Mouse (Mus musculus): ENCODE results near the gene Kit. TPM values are rescaled to one million over a fixed set of nuclear protein-coding genes. Genes with fewer than 3 reads are reported as not detected.
A peak's percentile ranks its signal among the peaks of the same experiment; 100 is the strongest.

Gene Kit
- polyA plus RNA-seq, 1 experiment from 2014 or later = 9.3 TPM

DNA sequence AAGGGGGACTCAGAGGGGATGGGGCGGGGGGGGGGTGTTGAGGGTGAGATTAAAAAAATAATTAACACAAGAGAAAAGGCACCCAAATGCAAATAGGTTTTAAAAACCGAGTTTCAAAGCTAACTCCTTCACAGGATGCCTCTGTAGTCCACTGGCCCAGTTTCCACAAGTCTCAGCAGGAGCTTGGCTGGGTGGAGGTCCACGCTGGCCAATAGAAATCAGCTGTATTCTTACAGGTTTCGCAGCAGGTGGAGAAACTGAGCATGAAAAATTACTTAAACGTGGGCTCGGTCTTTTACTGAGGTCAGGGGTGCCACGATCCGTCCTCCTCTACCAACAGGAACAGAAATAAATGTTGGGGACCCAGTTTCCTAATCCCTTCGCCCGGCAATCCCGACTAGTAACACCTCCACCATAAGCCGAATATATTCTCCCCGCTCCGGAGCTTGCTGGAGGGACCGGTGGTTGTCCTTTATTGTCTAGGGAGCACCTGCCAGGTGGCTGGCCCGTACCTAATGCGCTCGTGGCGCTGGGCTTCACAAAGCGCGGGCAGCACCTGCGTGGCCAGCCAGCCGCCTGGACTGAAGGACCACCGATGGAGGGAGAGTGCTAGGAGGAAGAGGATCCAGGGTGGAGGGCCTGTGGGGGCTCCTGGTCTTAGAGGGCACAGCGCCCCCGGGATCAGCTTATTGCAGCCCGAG, 415 bp upstream of the Kit start:
- Histone ChIP-seq H3K9me3 (replicated peaks) (no peaks in the 10 kb centered on the region), H3K36me3 (no peaks in the 10 kb centered on the region), H3K4me3 (peak overlapping the region; percentile 75), H3K9ac (peak overlapping the region; percentile 67), H3K4me2 (peak overlapping the region; percentile 100), H3K27ac (no peak overlapping the region), H3K4me1 (replicated peaks) (peaks cover 25% of the 10 kb centered on the region), H3K27me3 (peaks cover 37% of the 10 kb centered on the region)
- ATAC-seq (replicated peaks; ENCODE audit: insufficient number of reproducible peaks, insufficient read depth, low FRiP score, low read depth) = no peak
- WGBS = 6% methylated on average over 27 of the region's 27 CpGs

DNA sequence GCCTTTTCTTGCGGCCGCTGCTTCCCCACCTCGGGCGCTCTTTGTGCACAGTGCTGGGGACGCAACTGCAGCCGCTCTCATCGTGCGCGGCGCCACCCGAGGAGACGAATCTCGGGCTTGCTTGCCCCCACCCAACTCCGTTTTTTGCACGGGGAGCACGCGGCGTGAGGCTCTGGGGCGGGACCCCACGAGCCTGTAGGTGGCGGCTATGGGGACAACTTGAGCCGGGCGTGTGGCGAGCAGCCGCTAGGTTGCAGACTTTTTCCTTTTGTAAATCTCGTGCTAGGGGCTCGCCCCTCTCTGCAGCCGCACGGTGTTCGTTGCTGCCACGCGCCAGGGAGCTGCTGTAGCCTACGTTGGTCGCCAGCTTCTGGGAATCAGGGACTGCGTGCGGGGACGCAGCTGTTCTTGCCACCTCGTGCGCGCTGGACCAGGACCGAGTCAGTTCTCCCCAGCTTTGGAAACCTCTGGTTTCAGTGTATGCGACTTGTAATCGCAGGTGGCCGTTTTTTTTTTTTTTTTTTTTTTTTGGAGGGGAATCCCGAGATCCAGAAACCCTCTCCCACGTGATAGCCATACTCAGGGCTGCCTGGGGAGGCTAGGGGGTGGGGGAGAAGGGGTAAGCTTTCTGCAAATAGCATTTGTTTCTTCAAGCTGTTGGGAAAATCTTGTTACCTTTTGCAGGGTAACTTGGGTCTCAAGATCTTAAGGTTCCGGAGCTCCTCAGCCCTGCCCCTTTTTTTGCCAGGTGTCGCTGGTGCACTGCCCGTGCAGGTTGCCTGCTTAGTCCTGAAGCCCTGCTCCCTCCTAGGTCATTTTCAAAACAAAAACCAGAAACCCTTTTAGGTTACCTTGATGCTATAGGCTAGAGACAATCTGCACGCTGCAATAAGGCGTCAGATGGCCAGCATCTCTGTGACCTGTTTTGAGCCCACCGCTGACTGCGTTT, 1.1 kb downstream of the Kit start:
- peak; percentile 63 for ATAC-seq (replicated peaks; ENCODE audit: insufficient number of reproducible peaks, insufficient read depth, low FRiP score, low read depth)
- Histone ChIP-seq H3K27ac (peak overlapping the region; percentile 53; the same call in 1 of the 2 replicates), H3K9ac (peak overlapping the region; percentile 67), H3K9me3 (replicated peaks) (no peaks in the 10 kb centered on the region), H3K4me1 (replicated peaks) (peaks cover 27% of the 10 kb centered on the region), H3K27me3 (peaks cover 40% of the 10 kb centered on the region), H3K4me2 (peak overlapping the region; percentile 100), H3K4me3 (peak overlapping the region; percentile 75), H3K36me3 (no peaks in the 10 kb centered on the region)
- 1% methylated on average over 53 of the region's 53 CpGs for WGBS

DNA sequence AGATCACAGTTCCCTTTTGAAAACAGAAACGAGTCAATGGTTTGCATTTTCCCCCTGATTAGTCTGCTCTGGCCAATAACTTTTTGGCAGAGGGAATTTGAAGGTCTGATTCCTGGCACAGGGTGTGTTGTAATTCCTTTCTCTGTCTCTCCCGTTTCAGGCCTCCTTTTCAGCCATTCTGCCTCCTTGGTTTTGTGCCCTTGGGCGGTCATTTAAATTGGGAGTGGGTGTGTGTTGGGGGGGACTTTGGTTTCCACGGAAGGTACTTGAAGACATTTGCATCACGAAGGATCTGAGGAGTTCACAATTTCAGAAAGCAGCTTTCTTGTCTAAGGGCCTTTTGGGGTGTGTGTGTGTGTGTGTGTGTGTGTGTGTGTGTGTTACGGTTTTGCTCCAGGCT, 2.0 kb downstream of the Kit start:
- Histone ChIP-seq H3K36me3 (no peaks in the 10 kb centered on the region), H3K9ac (0 out of 2 replicates have a peak overlapping the region, but pooled peaks have one; percentile 67), H3K9me3 (replicated peaks) (no peaks in the 10 kb centered on the region), H3K27me3 (peaks cover 40% of the 10 kb centered on the region), H3K4me1 (replicated peaks) (peaks cover 27% of the 10 kb centered on the region), H3K4me3 (peak overlapping the region; percentile 75), H3K27ac (no peak overlapping the region), H3K4me2 (peak overlapping the region; percentile 100)
- no peak for ATAC-seq (replicated peaks; ENCODE audit: insufficient number of reproducible peaks, insufficient read depth, low FRiP score, low read depth)
- 40% methylated on average over 6 of the region's 6 CpGs for WGBS

DNA sequence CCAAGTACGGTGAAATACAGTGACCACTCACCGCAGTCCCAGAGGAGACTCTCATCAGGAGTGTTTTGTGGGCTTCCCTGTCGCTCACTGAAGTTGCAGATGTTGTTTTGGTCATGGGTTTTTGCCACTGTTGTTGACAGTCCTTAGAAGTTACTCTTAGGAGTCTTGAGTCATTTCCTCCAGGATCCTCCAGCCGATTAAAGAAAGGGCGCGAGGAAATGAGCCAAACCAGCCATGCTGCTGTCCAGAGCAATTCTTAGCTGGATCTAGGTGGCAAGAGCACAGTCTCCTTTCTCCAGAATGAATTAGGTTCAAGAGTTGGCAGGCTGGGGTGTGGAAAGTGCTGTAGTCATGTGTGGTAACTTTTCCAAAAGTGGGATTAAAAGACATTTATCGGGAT, 3.4 kb downstream of the Kit start:
- H3K9ac ChIP-seq = no peak overlapping the region
- ATAC-seq (replicated peaks; ENCODE audit: insufficient number of reproducible peaks, insufficient read depth, low FRiP score, low read depth) = no peak
- peaks cover 27% of the 10 kb centered on the region for H3K4me1 ChIP-seq (replicated peaks)
- no peaks in the 10 kb centered on the region for H3K9me3 ChIP-seq (replicated peaks)
- peak overlapping the region; percentile 100; the same call in 1 of the 2 replicates for H3K4me2 ChIP-seq
- H3K4me3 ChIP-seq = no peak overlapping the region
- 58% methylated on average over 7 of the region's 7 CpGs for WGBS
- H3K27ac ChIP-seq = 0 out of 2 replicates have a peak overlapping the region, but pooled peaks have one; percentile 12
- peaks cover 40% of the 10 kb centered on the region for H3K27me3 ChIP-seq
- no peaks in the 10 kb centered on the region for H3K36me3 ChIP-seq

DNA sequence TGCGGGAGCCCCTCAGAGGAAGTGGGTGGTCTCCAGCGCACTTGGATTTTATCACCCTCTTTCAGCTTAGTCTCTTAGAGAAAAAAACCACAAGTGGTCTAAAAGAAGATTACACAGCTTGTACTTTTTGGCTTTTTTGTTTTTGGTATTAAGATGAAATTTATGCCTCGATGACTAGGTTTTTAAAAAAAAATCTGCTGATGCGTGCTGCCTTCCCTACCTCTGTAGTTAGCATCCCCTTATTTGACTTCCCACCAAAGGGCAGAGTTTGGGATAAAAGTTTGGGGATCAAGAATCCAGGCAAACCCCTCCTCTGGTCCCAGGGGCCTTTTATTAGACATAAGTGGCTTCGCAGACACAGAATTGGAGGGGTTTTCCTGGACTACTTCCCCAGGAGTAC, 4.5 kb downstream of the Kit start:
- WGBS = 73% methylated on average over 5 of the region's 5 CpGs
- Histone ChIP-seq H3K4me1 (replicated peaks) (peaks cover 25% of the 10 kb centered on the region), H3K4me3 (no peak overlapping the region), H3K9ac (no peak overlapping the region), H3K27me3 (peaks cover 33% of the 10 kb centered on the region), H3K9me3 (replicated peaks) (no peaks in the 10 kb centered on the region), H3K4me2 (no peak overlapping the region), H3K27ac (no peak overlapping the region), H3K36me3 (no peaks in the 10 kb centered on the region)
- ATAC-seq (replicated peaks; ENCODE audit: insufficient number of reproducible peaks, insufficient read depth, low FRiP score, low read depth) = no peak

DNA sequence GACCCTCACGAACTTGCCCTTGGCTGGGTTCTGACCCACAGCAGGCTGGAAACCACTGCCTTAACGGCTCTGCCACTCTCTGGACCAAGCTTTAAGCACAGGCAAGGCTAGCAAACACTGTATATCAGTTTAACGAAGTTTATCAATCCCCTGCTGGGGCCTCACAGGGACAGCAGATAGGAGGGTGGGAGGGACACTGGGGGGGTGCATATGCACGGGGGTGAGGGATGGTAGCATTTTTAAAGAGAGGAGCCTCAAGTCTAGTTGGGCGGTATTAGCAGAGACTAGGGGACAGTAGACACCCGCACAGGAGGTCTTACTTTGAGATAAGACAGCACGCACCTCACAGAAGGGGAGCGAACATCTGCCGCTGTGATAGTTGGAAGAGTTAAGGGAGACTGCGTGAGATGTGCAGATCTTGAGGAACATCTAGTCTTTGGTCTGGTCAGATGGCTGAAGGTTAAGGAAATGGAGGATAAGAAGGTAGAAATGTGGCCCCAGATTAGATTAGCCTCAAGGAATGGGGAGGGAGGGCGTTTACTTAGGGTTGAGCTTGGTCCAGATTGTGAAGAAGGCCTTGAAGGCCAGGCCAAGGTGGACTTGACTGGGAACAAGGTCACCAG, 5.0 kb downstream of the Kit start:
- peaks cover 21% of the 10 kb centered on the region for H3K4me1 ChIP-seq (replicated peaks)
- H3K4me2 ChIP-seq = no peak overlapping the region
- no peak overlapping the region for H3K9ac ChIP-seq
- no peaks in the 10 kb centered on the region for H3K36me3 ChIP-seq
- H3K9me3 ChIP-seq (replicated peaks) = no peaks in the 10 kb centered on the region
- H3K4me3 ChIP-seq = no peak overlapping the region
- no peak for ATAC-seq (replicated peaks; ENCODE audit: insufficient number of reproducible peaks, insufficient read depth, low FRiP score, low read depth)
- no peak overlapping the region for H3K27ac ChIP-seq
- H3K27me3 ChIP-seq = peaks cover 28% of the 10 kb centered on the region
- 43% methylated on average over 11 of the region's 11 CpGs for WGBS

DNA sequence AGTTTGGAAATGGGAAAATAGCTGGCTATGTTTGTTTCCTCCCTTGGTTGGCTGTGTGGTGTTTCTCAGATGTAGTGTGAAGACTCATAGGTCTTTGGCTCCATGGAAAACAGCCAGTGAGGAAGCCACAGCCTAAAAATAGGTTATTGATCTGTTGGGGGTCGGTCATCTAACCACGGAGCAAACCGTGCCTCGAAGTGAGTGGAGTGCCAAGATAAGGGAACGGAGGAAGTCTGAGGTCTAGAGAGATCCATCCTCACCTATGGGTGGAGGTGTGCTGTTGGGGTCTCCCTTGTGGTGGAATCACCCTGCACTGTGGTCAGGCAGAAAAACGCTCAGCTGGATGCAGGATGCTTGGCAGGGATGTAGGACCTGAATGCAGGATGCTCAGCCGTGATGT, 7.2 kb downstream of the Kit start:
- Histone ChIP-seq H3K9me3 (replicated peaks) (no peaks in the 10 kb centered on the region), H3K36me3 (no peaks in the 10 kb centered on the region), H3K4me2 (no peak overlapping the region), H3K9ac (no peak overlapping the region), H3K27me3 (peaks cover 20% of the 10 kb centered on the region), H3K27ac (no peak overlapping the region), H3K4me3 (no peak overlapping the region), H3K4me1 (replicated peaks) (peaks cover 6% of the 10 kb centered on the region; the same call in 1 of the 2 replicates)
- no peak for ATAC-seq (replicated peaks; ENCODE audit: insufficient number of reproducible peaks, insufficient read depth, low FRiP score, low read depth)
- 48% methylated on average over 7 of the region's 7 CpGs for WGBS

DNA sequence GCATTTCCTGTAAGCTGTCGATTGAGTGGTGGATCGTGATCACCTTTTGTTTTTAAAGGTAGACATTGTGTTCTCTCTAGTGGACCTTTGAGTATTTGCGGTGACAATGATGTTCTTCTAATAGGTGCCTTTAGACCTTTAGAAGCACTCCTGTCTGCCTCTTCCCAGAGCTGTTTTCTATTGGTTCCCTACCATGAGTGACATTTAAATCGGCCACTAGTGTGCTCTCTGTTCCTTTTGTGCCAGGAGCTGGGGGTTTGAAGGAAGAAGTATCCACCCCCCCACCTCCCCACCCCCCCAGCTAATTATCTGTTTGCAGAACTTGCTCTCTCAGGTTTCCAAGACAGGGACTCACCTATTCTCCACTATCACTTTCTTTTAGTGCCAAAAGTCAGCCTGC, 13.1 kb downstream of the Kit start:
- Histone ChIP-seq H3K36me3 (no peaks in the 10 kb centered on the region), H3K27ac (no peak overlapping the region), H3K9ac (no peak overlapping the region), H3K9me3 (replicated peaks) (no peaks in the 10 kb centered on the region), H3K4me2 (no peak overlapping the region), H3K4me1 (replicated peaks) (no peaks in the 10 kb centered on the region), H3K4me3 (no peak overlapping the region), H3K27me3 (no peaks in the 10 kb centered on the region)
- WGBS = 87% methylated on average over 4 of the region's 4 CpGs
- ATAC-seq (replicated peaks; ENCODE audit: insufficient number of reproducible peaks, insufficient read depth, low FRiP score, low read depth) = no peak

DNA sequence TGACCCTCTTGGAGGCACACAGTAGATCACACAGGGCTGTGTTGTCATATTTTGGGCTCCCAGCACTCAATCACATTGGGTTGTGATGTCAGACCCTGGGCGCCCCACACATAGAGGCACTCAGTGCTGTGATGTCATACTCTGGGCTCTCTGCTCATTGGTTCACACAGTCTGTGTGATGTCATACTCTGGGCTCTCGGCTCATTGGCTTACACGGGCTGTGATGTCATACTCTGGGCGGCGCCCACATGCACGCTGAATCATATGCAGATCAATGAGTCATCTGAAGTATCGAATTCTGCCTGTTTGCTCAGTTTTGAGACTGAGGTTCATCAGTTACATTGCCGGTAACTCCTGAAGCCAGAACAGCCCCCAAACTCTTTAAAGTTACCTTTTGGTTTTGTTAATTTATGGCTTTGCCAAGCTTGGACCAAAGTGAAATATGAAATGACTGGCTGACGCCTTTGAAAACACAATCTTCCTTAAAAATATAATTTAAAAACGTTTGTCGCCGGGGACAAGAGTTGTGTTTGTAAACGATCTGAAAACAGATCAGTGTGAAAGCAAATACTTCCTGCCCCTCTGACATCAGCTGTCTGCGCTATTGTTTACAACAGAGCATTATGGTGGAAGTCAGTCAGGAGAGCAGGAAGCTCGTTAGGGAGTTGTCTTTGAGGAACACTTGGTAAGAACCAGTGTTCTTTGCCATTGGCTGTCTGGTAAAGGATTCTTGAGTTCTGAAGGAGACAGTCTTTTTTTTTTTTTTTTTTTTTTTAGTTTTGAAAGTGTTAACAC, 15.0 kb downstream of the Kit start:
- no peak overlapping the region for H3K9ac ChIP-seq
- no peak overlapping the region for H3K4me2 ChIP-seq
- WGBS = 80% methylated on average over 15 of the region's 15 CpGs
- H3K4me3 ChIP-seq = no peak overlapping the region
- H3K4me1 ChIP-seq (replicated peaks) = no peaks in the 10 kb centered on the region
- no peaks in the 10 kb centered on the region for H3K27me3 ChIP-seq
- H3K36me3 ChIP-seq = no peaks in the 10 kb centered on the region
- no peak overlapping the region for H3K27ac ChIP-seq
- ATAC-seq (replicated peaks; ENCODE audit: insufficient number of reproducible peaks, insufficient read depth, low FRiP score, low read depth) = no peak
- H3K9me3 ChIP-seq (replicated peaks) = no peaks in the 10 kb centered on the region

DNA sequence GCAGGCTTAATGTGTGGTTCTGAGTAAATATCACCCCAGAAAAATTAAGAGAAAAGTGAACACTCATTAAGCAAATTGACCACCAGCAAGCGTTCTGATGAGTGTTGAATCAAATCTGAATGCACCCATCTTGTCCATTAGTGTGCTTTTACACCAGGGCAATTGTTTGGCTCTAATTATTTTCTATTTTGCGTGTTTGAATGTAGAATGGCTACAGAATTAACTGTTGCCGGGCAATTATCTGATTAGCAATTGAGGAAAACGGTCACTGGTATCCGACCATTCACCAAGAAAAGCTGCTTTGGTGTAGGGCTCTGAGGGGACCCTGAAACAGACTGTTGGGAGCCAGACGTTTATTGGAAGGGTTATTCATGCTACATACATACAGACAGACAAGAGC, 16.2 kb downstream of the Kit start:
- H3K9ac ChIP-seq = no peak overlapping the region
- no peaks in the 10 kb centered on the region for H3K27me3 ChIP-seq
- no peak overlapping the region for H3K27ac ChIP-seq
- H3K9me3 ChIP-seq (replicated peaks) = no peaks in the 10 kb centered on the region
- no peak overlapping the region for H3K4me2 ChIP-seq
- H3K4me3 ChIP-seq = no peak overlapping the region
- ATAC-seq (replicated peaks; ENCODE audit: insufficient number of reproducible peaks, insufficient read depth, low FRiP score, low read depth) = no peak
- 70% methylated on average over 6 of the region's 6 CpGs for WGBS
- H3K36me3 ChIP-seq = no peaks in the 10 kb centered on the region
- H3K4me1 ChIP-seq (replicated peaks) = peaks cover under 1% of the 10 kb centered on the region
